Mouse (Mus musculus) E14TG2a.4 (cell line): Measurements from ENCODE around the gene Timp2.

Experiments
- CTCF ChIP-seq: conservative IDR thresholded peaks from 2 replicates; pipeline ENCODE4 v1.5.1; 2014; ENCODE audit warnings: low read length
- POU5F1 ChIP-seq: IDR thresholded peaks from 2 replicates; pipeline ENCODE4 v1.6.1; 2014; ENCODE audit warnings: low read length, borderline replicate concordance

DNA sequence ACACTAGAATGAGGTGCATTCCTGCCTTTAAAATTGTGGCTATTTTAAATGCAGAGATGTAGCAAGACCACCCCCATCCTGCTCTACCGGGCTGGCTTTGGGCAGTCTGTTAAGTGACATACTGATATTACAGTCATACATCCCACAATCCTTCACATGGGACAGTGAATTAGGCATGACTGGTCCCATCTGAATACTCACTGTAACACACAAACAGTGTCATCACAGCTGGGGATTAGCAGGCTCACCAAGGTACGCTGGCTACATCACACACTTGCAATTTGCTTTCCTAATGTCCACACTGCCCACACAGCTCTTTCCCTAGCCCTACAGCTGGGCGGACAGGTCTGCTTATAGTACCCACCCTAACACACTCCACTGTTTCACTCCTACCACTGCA lies 75.3 kb downstream of the Timp2 start:
- TF ChIP-seq CTCF (no peak), POU5F1 (no peak)
